ENCODE assay signal across 19 mouse cellular contexts in genomic region chr10:25284427-25285099, GRCm38 (mm10). TPM values are rescaled to one million over a fixed set of nuclear protein-coding genes. Genes with fewer than 3 reads are reported as not detected.
A peak's percentile ranks its signal among the peaks of the same experiment; 100 is the strongest.
DNase-seq lines count a peak whose midpoint lies in the region; ATAC-seq and TF ChIP-seq lines count a peak whose summit lies in the region.
"Had no signal": no experiment of that assay in that cellular context is flagged by ENCODE, and none has a peak within 500 bp of the region (broad histone marks: within the 10 kb centered on the region; RNA-seq: fewer than 3 reads in every experiment).

No protein-coding gene starts in this region.

- no peak for DNase-seq in hindbrain, postnatal 0 days (ENCODE audit: low spot score)
- no peak for DNase-seq in hindbrain, embryonic 10.5 days (ENCODE audit: low spot score)
- DNase-seq in lung, postnatal 0 days (ENCODE audit: low spot score), result no peak
- DNase-seq in lung, adult 2 months, result no peak
- DNase-seq in stomach, postnatal 0 days (ENCODE audit: low spot score), result no peak
- no peak for DNase-seq in c-Kit-positive CD71-positive TER-119-positive erythroid progenitor cells, embryonic 14.5 days (ENCODE audit: low spot score)
- no peak for DNase-seq in thymus, postnatal 14 days
- DNase-seq: adrenal gland, postnatal 25 days; cerebellum, adult 9-11 months; embryo, embryonic 11 days; heart, postnatal 4 days; right cerebral cortex, adult 18-20 months had no signal

- ATAC-seq in hindbrain, postnatal 0 days, result no peak
- peak; percentile 39 for ATAC-seq in lung, postnatal 0 days
- ATAC-seq in common myeloid progenitor, adult 5-6 weeks (replicated peaks; ENCODE audit: low read depth, poor library complexity, severe bottlenecking), result peak; percentile 89
- ATAC-seq in stomach, postnatal 0 days (ENCODE audit: low FRiP score, low TSS enrichment), result no peak
- ATAC-seq: forebrain, embryonic 15.5 days; intestine, embryonic 16.5 days had no signal

- no peaks in the 10 kb centered on the region for H3K27me3 ChIP-seq in hindbrain, postnatal 0 days (ENCODE audit: insufficient read depth, low read length)
- H3K27me3 ChIP-seq in hindbrain, embryonic 10.5 days (ENCODE audit: insufficient read depth, poor library complexity, severe bottlenecking), result no peaks in the 10 kb centered on the region
- H3K27me3 ChIP-seq in lung, postnatal 0 days (replicated peaks; ENCODE audit: insufficient read depth, low read length), result no peaks in the 10 kb centered on the region
- H3K27me3 ChIP-seq in stomach, postnatal 0 days (ENCODE audit: control insufficient read depth, insufficient read depth, low read length), result no peaks in the 10 kb centered on the region
- H3K27me3 ChIP-seq: forebrain, embryonic 15.5 days; heart, embryonic 12.5 days; limb, embryonic 12.5 days had no signal

- no peaks in the 10 kb centered on the region for H3K36me3 ChIP-seq in hindbrain, postnatal 0 days (ENCODE audit: insufficient read depth, low read length)
- peaks cover 8% of the 10 kb centered on the region; the same call in 1 of the 2 replicates for H3K36me3 ChIP-seq in hindbrain, embryonic 10.5 days
- H3K36me3 ChIP-seq in lung, postnatal 0 days (ENCODE audit: insufficient read depth, low read length), result no peaks in the 10 kb centered on the region
- no peaks in the 10 kb centered on the region for H3K36me3 ChIP-seq in stomach, postnatal 0 days (ENCODE audit: control insufficient read depth, insufficient read depth, low read length)
- H3K36me3 ChIP-seq: forebrain, embryonic 15.5 days; G1E had no signal

- no peak for TF ChIP-seq POLR2A in lung, adult 2 months (IDR thresholded peaks at IDR 0.05; ENCODE audit: borderline replicate concordance, extremely low read depth, low read depth, low read length)

- no peak for TF ChIP-seq EP300 in lung, postnatal 0 days (IDR thresholded peaks at IDR 0.05)
- TF ChIP-seq EP300 in stomach, postnatal 0 days (optimal IDR thresholded peaks at IDR 0.05), result no peak

- TF ChIP-seq CTCF in hindbrain, postnatal 0 days (IDR thresholded peaks at IDR 0.05; ENCODE audit: low read depth), result 0 out of 2 replicates have a peak, but pooled peaks have one; percentile 1
- TF ChIP-seq CTCF in lung, postnatal 0 days (IDR thresholded peaks at IDR 0.05), result peak; percentile 47
- no peak for TF ChIP-seq CTCF in lung, adult 2 months (IDR thresholded peaks at IDR 0.05; ENCODE audit: insufficient read depth, low read length)
- TF ChIP-seq CTCF in stomach, postnatal 0 days (IDR thresholded peaks at IDR 0.05; ENCODE audit: low read depth), result peak; percentile 36; the same call in 1 of the 2 replicates

- no peaks in the 10 kb centered on the region for H3K9me3 ChIP-seq in hindbrain, postnatal 0 days (ENCODE audit: low read length)
- H3K9me3 ChIP-seq in hindbrain, embryonic 10.5 days, result no peaks in the 10 kb centered on the region
- H3K9me3 ChIP-seq in lung, postnatal 0 days (ENCODE audit: low read length), result no peaks in the 10 kb centered on the region
- H3K9me3 ChIP-seq in stomach, postnatal 0 days (ENCODE audit: control insufficient read depth, low read length), result no peaks in the 10 kb centered on the region
- H3K9me3 ChIP-seq: forebrain, embryonic 15.5 days; G1E; heart, embryonic 12.5 days; limb, embryonic 12.5 days had no signal

- WGBS in hindbrain, postnatal 0 days, result 93% methylated on average over 8 of the region's 8 CpGs
- 90% methylated on average over 8 of the region's 8 CpGs for WGBS in hindbrain, embryonic 10.5 days
- WGBS in lung, postnatal 0 days, result 80% methylated on average over 8 of the region's 8 CpGs
- 74% methylated on average over 8 of the region's 8 CpGs for WGBS in lung, adult 2 months
- WGBS in stomach, postnatal 0 days, result 94% methylated on average over 8 of the region's 8 CpGs

- H3K4me3 ChIP-seq in hindbrain, postnatal 0 days (ENCODE audit: low read length), result no peak overlapping the region
- H3K4me3 ChIP-seq in hindbrain, embryonic 10.5 days, result no peak overlapping the region
- H3K4me3 ChIP-seq in lung, postnatal 0 days (ENCODE audit: low read depth, low read length), result no peak overlapping the region
- H3K4me3 ChIP-seq in lung, adult 2 months (replicated peaks; ENCODE audit: extremely low read depth, low read depth, low read length), result no peak overlapping the region
- H3K4me3 ChIP-seq in stomach, postnatal 0 days (ENCODE audit: low read depth, low read length), result no peak overlapping the region
- H3K4me3 ChIP-seq: forebrain, embryonic 15.5 days; heart, embryonic 12.5 days; limb, embryonic 12.5 days had no signal

- no peak overlapping the region for H3K9ac ChIP-seq in hindbrain, postnatal 0 days (replicated peaks; ENCODE audit: low read length)
- H3K9ac ChIP-seq in lung, postnatal 0 days (replicated peaks; ENCODE audit: low read depth), result no peak overlapping the region
- no peak overlapping the region for H3K9ac ChIP-seq in stomach, postnatal 0 days (ENCODE audit: low read length)
- H3K9ac ChIP-seq: forebrain, embryonic 15.5 days; heart, embryonic 12.5 days; limb, embryonic 12.5 days; lung, embryonic 14.5 days had no signal

- H3K4me1 ChIP-seq in hindbrain, postnatal 0 days (ENCODE audit: insufficient read depth, low read length), result no peaks in the 10 kb centered on the region
- 0 out of 2 replicates have a peak, but pooled peaks cover 12% of the 10 kb centered on the region for H3K4me1 ChIP-seq in hindbrain, embryonic 10.5 days (replicated peaks)
- H3K4me1 ChIP-seq in lung, postnatal 0 days (ENCODE audit: insufficient read depth, low read depth, low read length), result no peaks in the 10 kb centered on the region
- no peaks in the 10 kb centered on the region; the same call in 1 of the 2 replicates for H3K4me1 ChIP-seq in lung, adult 2 months (ENCODE audit: control insufficient read depth, insufficient read depth, low read length)
- no peaks in the 10 kb centered on the region for H3K4me1 ChIP-seq in stomach, postnatal 0 days (replicated peaks; ENCODE audit: control insufficient read depth, insufficient read depth)
- H3K4me1 ChIP-seq: heart, embryonic 12.5 days; limb, embryonic 12.5 days had no signal

- H3K27ac ChIP-seq in hindbrain, postnatal 0 days, result no peak overlapping the region
- H3K27ac ChIP-seq in hindbrain, embryonic 10.5 days, result no peak overlapping the region
- no peak overlapping the region for H3K27ac ChIP-seq in lung, postnatal 0 days (ENCODE audit: low read length)
- no peak overlapping the region for H3K27ac ChIP-seq in stomach, postnatal 0 days (replicated peaks)
- H3K27ac ChIP-seq: forebrain, embryonic 15.5 days; limb, embryonic 12.5 days had no signal

- H3K4me2 ChIP-seq in hindbrain, postnatal 0 days (ENCODE audit: low read depth, low read length), result no peak overlapping the region
- H3K4me2 ChIP-seq in lung, postnatal 0 days (replicated peaks; ENCODE audit: low read depth, low read length), result no peak overlapping the region
- no peak overlapping the region for H3K4me2 ChIP-seq in stomach, postnatal 0 days (replicated peaks; ENCODE audit: low read depth)
- H3K4me2 ChIP-seq: forebrain, embryonic 15.5 days; heart, embryonic 12.5 days; limb, embryonic 12.5 days; lung, embryonic 14.5 days had no signal

RNA-seq across cellular contexts. Expression of gene Akap7, which starts 23.1 kb away (rescaled TPM):
- total RNA-seq in hindbrain, postnatal 0 days (2014; rRNA removed), result 78.0 and 90.1 TPM in 2 replicates
- polyA plus RNA-seq in hindbrain, postnatal 0 days (2015; fragmentation: Nextera tagmentation; extraction: Ambion mirVana), result 84.0 and 85.9 TPM in 2 replicates
- polyA plus RNA-seq in hindbrain, embryonic 10.5 days (2016; fragmentation: Nextera tagmentation; extraction: Ambion mirVana), result 15.6 and 16.3 TPM in 2 replicates
- 46.3 and 52.1 TPM in 2 replicates for polyA plus RNA-seq in lung, postnatal 0 days (2015; fragmentation: Nextera tagmentation; extraction: Ambion mirVana)
- polyA plus RNA-seq in lung, adult 2 months (2012; rRNA removed), result 5.6 and 12.2 TPM in 2 replicates
- 24.2 and 32.4 TPM in 2 replicates for total RNA-seq in common myeloid progenitor, adult 5-6 weeks (2017)
- polyA plus RNA-seq in stomach, postnatal 0 days (2015; fragmentation: Nextera tagmentation; extraction: Ambion mirVana), result 21.5 and 23.1 TPM in 2 replicates
- polyA plus RNA-seq: G1E had no signal

Comparison
In these comparisons a context has a peak if more than half of its experiments do, and no peak if none do; other contexts are left out.
1. ATAC-seq: peak in lung, postnatal 0 days (single experiment) and common myeloid progenitor, adult 5-6 weeks (single experiment); none in hindbrain, postnatal 0 days (single experiment) and stomach, postnatal 0 days (single experiment).